Mouse (Mus musculus): ENCODE measurements at regions not wholly inside any gene's neighbourhood (a gene's known extent, or its start where the extent isn't known, plus 50 kb on each side); places are given as distances from the start of the nearest gene placed in this dataset.
A peak's percentile ranks its signal among the peaks of the same experiment; 100 is the strongest.

- no peak for DNase-seq (ENCODE audit: low spot score)
These were observed 295.1 kb upstream of the Igfbp3 start for GRCm38 (mm10) chr11:7508861-7509260.

- DNase-seq (ENCODE audit: low spot score), result no peak
These were observed 292.8 kb upstream of the Igfbp3 start for GRCm38 (mm10) chr11:7506421-7506945.

DNA sequence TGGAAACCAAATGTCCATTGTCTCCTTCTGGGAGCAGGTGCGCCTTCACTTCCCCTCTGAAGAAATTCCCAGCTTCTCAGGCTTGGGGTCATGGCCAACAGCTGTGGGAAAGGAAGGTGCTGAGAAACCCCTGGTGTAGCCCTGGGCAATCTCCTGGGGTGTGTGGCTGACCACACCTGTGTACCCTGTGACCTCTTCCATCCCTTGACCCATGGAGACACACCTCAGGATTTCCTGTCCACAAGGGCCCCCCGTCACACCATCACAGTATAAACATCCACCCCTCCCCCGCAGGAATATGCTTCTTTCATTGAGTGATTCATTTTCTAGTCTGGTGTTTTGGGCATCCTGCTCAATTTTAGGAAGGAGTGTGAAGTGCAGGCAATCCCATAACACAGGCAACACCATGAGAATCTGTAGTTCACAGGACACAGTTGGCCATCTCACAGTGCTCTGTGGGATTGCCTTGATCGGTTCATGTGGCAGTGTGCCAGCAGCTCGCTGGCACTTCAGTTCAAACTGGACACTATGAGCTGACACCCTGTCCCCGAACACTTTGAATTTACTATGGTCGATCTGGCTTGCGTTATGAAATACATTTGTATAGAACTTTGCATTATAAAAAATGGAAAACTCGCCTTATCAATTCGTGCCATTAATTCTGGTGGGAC, 291.1 kb upstream of the Igfbp3 start:
- no peak for DNase-seq (ENCODE audit: low spot score)

- DNase-seq (ENCODE audit: low spot score), result no peak
These were observed 289.0 kb upstream of the Igfbp3 start for GRCm38 (mm10) chr11:7502679-7503078.

DNA sequence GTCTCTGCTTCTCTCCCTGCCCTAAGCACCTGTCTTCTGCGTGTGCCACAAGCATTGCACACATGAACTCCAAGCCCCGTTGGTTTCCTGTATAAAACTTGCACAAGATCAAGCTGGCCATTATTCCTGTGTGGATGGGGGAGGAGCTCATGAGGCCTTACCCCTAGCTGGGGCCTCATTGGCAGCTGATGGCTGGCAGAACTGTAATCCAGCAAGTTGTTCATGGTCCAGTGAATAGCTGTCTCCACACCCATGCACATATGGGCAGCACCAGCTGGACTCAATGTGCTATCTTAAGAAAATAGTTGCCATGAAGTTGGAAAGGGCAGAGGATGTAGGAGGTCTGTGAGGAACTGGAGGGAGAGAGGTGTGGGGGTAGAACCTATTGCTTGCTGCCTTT, 288.3 kb upstream of the Igfbp3 start:
- no peak for DNase-seq (ENCODE audit: low spot score)

- no peak for DNase-seq (ENCODE audit: low spot score)
These were observed 284.1 kb upstream of the Igfbp3 start for GRCm38 (mm10) chr11:7497803-7498202.

GRCm38 (mm10) chr11:7473832-7474545, 260.3 kb upstream of the Igfbp3 start:
- DNase-seq (ENCODE audit: low spot score), result no peak

DNA sequence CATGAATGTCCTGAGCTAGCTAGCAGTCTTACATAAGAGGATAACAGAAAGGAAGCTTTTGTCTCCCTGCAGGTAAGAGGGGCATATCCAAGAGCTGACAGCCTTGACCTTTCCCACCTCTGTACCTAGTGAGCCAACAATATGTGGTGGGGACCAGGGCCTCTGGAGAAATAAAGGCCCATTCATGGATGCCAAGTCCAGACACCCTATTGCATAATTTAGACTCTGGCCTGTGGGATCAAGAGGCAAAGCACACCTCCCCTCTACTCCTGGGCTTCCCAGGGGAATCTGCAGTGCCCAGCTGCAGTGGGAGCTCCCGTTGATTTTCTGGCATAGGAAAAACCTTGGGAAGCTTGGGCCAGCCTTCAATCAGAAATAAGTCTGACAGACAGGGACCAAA, 251.8 kb upstream of the Igfbp3 start:
- no peak for DNase-seq (ENCODE audit: low spot score)

GRCm38 (mm10) chr11:7461956-7462771, 248.4 kb upstream of the Igfbp3 start:
- DNase-seq (ENCODE audit: low spot score), result no peak

- no peak for DNase-seq (ENCODE audit: low spot score)
These were observed 238.0 kb upstream of the Igfbp3 start for GRCm38 (mm10) chr11:7451756-7452155.

GRCm38 (mm10) chr11:7444494-7444893, 230.8 kb upstream of the Igfbp3 start:
- no peak for DNase-seq (ENCODE audit: low spot score)

GRCm38 (mm10) chr11:7439276-7439675, 225.6 kb upstream of the Igfbp3 start:
- no peak for DNase-seq (ENCODE audit: low spot score)

GRCm38 (mm10) chr11:7434591-7434990, 220.9 kb upstream of the Igfbp3 start:
- DNase-seq (ENCODE audit: low spot score), result no peak

GRCm38 (mm10) chr11:7427771-7428170, 214.0 kb upstream of the Igfbp3 start:
- no peak for DNase-seq (ENCODE audit: low spot score)

GRCm38 (mm10) chr11:7425233-7425632, 211.5 kb upstream of the Igfbp3 start:
- no peak for DNase-seq (ENCODE audit: low spot score)

DNA sequence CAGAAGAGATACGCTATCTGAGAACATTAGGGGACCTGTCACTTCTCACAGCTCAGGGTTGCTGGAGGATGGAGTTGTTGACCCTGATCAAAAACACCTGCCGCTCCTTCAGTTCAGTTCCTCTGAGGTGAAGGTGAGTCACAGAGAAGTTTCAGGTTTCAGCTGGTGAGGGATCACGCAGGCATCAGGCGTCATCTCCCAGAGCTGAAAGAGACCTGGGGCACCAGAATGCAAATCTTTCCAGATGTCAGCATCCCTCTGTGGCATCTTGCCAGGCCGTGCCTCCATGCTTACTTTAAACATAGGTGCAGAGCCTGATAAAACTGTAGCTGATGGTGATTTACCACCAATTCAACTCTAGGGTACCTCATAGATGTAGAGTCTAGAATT, 210.4 kb upstream of the Igfbp3 start:
- no peak for DNase-seq (ENCODE audit: low spot score)

DNA sequence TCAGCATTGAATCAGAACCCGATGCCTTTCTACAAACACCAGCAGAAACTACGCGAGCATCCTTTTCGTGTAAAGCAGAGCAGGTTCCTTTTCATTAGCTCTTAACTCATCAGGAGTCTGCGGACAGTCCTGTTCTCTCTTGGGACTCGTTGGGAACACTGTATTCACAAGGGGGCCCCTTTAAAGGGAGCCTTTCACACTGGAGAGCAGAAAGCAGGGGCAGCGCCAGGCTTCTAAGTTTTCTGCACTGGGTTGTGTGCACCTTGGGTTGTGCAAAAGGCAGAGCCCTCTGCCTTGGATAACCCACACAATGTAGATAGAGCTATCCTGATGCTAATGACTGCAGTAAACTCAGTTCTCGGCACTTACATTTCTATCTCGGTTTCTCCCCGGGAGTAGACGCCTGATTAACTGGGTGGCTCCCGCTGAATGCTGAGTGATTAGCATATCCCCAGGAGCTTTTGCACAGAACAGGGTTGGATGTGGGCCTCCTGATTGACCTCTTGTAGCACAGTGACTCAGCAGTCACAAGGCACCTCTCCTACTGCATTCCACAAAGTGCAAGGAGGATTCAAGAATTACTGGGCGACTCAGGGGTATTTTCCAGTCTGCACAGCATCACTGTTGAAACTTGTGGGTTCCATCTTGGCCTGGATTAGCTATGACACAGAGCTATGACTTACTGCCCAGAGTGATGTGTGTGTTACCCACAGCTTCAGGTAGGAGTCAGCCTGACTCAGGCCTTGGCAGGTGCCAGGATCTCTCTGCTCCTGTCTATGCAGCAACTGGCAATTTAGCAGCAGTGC, 209.8 kb upstream of the Igfbp3 start:
- peak; percentile 5 for DNase-seq (ENCODE audit: low spot score)

- DNase-seq (ENCODE audit: low spot score), result no peak
These were observed 198.9 kb upstream of the Igfbp3 start for GRCm38 (mm10) chr11:7412631-7413030.

DNA sequence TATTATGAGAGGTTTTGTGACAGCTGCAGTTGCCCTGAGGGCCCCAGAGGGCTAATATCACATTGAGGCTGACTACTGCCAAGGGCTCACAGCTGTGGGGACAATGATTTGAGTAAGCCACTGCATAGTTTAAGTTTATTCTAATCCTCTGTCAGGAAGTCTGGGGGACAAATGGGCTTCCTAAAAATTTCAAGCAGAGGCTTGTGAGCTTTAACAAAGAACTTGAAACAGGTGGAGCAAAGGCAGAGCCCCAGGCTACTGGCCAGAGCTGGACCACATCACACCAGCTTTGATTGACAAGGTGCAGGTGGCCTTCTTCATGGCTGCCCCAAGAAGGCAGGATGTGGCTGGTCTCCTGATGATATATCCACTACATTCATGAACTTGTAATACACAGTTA, 195.3 kb upstream of the Igfbp3 start:
- DNase-seq (ENCODE audit: low spot score), result no peak

DNA sequence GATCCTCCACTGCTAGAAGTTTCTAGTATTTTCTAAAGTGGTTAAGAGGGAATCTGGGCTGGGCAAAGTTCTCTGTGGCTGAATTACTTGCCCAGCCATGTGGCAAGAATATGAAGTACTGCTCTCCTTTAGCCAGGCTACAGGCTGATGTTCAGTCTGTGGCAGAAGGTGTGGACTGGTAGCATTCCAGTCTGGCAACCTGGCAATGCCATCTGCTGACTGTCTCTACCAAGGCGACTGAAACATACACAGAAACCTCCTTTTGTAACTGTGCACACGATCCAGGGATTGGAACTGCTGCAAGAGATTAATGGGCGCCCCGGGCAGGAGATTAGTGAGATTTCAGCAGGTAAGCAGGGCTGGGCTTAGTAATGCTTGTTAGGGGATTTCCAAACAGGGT, 190.9 kb upstream of the Igfbp3 start:
- DNase-seq (ENCODE audit: low spot score), result no peak

- DNase-seq (ENCODE audit: low spot score), result no peak
These were observed 158.1 kb upstream of the Igfbp3 start for GRCm38 (mm10) chr11:7371835-7372234.

DNA sequence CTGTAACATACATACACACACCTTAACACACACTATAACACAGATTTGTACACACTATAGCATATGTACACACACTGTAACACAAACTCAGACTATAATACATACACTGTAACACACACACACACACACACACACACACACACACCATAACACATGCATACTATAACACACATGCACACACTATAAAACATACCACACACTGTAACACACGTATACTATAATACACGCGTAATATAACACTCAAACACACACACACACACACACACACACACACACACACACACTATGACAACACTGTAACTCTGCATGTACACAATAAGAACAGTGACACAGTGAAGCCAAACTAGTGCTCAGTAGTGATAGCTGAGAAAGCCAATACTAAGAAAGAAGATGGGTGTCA, 147.7 kb upstream of the Igfbp3 start:
- no peak for DNase-seq (ENCODE audit: low spot score)

Measured in urinary bladder, postnatal 14 days (tissue).